Mouse (Mus musculus) urinary bladder, postnatal 36 days (tissue): ENCODE measurements around the gene Sirt7.

Source experiments
- DNase-seq, 2 experiments: peaks; one replicate each; pipeline ENCODE4 v3.0.0; 2022; ENCODE audit warnings: low spot score in 2 of 2, mixed read lengths in 1 of 2

Gene Sirt7

DNA sequence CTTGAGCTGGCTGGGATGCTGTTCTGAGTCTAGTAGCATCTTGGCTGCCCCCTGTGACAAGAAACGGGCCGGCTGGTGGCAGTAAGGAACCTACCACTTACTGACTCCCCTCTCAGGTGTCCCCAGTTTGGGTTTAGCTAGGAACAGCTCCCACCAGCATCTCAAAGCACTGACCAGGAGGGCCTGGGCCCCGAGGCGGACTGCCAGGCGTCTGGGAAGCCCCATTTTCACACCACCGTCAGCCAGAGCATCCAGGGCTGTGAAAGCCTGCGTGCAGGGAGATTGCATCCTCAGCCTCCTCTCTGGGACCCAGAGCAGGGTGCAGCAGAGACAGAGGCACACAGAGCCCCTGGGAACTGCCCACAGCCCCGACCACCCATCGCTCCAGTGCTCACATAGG, 16.2 kb upstream of the Sirt7 start:
- no peak for DNase-seq

DNA sequence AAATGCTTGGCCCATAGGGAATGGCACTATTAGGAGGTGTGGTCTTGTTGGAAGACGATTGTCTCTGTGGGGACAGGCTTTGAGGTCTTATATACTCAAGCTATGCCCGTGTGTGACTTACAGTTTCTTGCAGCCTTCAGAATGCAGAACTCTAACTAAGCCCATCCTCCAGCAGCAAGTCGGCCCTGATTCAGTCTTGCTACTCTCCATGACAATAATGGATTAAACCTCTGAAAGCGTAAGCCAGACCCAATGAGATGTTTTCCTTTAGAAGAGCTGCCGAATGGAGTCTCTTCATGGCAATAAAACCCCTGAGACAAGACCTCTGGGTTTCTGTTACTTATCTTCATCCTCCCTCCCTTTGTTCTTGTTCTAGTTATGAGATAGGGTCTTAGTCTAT, 9.8 kb upstream of the Sirt7 start:
- no peak for DNase-seq

DNA sequence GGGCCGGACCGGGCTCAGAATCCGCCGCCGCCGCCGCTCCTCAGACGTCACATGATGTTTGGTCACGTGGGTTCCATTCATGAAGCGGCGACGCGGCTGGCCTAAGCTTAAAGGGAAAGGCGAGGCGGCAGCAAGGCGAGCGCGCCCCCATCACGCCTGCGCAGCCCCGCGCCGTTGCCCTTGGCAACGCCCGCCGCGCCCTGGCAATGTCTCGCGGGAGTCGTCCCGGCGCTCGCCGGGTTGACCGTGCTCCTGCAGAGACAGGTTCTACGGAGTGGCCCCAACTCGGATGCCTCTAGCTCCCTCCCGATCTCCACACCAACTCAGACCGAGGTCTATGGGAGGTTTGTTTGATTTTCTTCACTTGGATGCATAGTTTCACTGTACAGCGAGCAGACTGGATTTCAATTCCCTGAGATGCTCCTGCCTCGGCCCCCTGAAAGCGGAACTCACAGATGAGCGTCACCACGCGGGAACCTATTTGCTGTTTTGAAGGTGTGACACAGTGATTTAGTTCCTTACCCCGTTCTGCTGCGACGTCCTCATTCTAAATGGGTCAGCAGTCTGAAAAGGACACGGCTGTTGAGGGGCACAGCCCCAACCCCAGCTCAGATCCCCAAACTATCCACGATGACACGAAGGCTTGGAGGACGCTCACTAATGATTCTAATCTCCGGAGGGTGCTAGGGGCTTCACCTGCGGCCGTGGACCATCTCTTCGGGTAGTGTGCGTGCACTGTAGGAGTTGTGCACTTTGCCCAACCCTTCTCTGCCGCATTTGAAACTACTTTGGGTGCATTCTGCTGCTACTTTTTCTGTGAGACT, 8.7 kb upstream of the Sirt7 start, which contains the start of gene Mafg:
Gene Mafg (minus strand): TSS at position 81 of the 824 bp plus-strand sequence.
- DNase-seq, result peak; percentile 87 to 94

DNA sequence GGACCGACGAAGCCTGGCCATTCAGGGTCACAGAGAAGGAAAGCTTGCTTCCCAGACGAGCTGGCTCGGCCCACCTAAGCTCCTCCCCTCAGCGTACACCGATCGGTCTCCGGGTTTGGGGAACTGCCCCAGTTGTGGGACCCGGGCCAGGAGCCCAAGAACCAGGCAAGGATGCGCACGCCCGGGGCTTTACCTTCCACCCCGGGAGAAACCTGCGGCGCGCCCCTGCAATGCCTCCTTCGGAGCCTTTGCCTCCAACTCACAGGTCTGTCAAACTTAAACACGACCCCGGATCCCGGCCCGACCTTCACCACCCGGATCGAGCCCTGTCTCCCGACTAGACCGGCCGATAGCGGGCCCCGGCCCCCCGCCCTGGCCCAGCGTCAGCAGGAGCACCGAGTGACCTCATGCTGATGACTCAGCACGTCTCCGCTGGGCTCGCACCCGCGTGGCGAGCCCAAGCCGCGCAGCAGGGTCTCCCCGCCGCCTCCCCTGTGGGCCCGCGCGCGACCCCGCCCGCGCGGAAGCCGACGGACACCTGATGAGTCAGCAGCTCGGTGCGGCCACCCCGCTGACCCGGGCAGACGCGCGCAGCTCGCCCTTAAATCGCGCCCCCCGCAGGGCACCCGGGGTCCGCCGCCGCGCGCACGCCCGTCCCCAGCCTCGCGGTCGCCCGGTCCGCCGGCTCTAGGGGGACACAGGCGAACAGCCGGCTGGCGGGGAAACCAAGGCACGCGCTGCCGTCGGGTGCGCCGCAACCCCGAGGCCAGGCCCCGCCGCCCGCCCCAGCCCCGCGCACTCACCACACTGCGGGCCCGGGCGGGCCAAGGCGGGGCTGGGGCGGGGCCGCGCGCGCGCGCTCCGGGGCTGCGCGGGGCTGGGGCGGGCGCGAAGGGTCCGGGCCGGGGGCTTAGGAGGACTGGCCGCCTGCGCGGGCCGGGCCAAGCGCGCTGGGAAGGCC, 7.8 kb upstream of the Sirt7 start:
- DNase-seq, result peak; percentile 64 to 78

DNA sequence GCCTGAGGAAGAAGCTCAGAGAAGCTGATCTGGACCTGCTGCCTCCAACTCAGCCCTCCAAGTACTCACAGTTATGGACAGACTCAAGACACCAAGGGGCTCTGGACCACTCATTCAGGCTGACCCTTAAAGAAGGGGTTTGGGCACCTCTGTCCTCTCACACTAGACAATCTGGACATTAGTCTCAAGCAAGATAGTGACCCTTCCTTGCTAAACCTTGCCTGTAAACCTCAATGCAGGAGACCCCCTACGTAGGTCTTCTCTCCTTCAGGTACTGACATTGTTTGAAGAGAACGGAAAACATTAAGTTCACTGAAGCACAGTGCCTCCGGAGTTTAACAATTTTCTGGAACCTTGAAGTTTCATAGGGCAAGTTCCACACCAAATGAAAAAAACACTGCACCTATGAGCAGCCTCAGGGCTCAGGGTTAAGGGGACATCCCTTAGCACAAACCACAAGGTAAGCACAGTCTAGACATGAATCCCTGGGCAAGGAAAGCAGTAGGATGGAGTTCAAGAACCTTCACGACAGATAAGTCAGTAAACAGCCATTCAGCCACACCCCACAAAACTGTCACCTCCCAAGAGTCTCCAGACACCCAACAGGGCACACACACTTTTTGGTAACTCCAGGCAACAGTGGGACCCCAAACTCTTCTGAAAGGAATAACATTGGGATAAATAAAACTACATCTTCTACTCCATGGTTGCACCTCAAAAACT, 6.8 kb upstream of the Sirt7 start:
- DNase-seq, result no peak

DNA sequence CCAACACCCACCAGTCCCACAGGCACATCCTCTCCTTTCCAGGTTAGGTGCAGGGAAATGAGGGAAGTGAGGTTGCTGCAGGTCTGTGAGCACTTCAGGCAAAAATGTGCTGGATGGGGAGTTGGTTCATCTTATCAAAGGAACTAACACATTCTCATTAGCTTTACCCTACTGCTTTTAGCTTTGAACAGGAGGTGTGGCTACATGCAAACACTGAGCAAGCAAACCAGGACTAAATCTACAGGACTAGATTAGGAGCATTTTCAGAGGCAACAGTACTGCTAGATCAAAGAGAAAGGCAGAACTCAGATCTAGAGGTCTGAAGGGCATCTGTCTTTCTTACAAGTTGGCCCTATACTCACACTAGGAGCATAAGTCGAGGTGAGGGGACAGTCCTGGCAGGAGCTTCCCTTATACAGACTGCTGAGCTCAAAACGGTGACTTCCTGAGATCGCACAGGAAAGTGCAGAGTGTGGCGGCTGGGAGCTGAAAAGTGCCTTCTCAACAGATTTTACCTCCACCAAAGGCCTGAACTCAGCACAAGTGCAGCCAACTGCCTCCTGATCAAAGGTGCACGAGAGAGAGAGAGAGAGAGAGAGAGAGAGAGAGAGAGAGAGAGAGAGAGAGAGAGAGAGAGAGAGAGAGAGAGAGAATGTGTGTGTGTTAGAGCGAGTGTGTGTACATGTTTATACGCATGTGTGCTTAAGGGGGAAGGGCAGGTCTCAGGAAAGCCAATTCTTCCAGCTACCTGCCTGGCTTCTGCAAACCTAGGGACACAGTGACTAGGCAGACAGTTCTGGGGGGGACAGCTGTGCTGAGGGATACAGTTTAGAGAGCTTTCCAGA, 6.1 kb upstream of the Sirt7 start:
- no peak for DNase-seq

DNA sequence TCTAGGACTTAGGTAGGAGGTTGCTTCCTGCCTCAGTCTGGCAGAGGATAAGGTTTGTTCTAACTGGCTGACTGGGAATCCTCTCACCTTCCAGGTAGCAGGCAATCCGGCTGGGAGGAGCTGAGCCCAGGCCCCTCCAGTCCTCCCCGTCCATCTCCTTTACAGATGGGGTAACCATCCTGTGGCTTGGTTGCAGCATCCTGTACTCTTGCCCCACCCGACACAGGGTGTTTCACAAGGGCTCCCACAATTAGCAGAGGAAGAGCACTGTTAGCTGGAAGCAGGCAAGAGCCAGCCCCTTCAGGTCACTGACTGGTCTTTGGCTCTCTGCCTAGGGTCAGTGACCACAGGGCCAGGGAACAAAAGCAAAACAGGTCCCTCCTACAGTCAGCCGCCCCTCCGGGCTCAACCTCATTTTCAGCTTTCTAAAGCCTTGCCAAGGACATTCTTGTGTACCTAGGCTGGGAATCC, 5.4 kb upstream of the Sirt7 start:
- DNase-seq, result peak in 1 of 2 experiments; percentile 44

DNA sequence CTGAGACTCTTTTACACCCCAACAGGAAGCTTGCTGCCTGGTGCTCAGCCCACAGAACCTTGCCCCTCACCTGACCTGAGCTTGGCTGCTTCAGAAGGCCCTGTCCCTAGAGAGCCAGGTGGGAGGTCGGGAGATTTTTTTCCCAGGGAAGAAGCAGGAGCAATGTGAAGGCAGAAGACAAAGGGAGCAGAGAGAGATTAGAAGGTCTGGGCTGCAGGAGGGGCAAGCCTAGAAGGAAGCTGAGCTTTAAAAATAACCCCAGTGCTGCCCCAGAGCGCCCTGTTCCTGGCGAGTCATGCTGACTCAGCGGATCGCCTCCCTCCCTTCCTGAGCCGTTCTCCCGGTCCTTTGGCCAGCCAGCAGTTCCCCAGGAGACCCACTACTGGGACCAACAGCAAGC, 4.9 kb upstream of the Sirt7 start:
- DNase-seq, result peak in 1 of 2 experiments; percentile 62

DNA sequence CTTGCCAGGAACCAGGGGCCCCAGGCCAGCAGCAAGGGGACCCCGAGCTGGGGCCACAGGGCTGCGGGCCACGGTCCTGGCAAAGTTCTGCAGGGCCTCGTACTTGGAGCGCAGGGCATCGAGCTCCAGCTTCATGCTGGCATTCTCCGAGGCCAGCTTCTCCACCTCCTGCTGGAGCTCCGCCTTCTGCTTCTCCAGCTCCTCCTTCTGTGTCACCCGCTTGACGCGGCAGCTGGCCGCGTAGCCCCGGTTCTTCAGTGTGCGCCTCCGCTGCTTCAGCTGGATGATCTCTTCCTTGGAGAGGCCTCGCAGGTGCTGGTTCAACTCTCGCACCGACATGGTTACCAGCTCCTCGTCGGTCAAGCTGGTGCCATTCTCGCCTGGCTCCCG, 4.3 kb upstream of the Sirt7 start:
- no peak for DNase-seq

DNA sequence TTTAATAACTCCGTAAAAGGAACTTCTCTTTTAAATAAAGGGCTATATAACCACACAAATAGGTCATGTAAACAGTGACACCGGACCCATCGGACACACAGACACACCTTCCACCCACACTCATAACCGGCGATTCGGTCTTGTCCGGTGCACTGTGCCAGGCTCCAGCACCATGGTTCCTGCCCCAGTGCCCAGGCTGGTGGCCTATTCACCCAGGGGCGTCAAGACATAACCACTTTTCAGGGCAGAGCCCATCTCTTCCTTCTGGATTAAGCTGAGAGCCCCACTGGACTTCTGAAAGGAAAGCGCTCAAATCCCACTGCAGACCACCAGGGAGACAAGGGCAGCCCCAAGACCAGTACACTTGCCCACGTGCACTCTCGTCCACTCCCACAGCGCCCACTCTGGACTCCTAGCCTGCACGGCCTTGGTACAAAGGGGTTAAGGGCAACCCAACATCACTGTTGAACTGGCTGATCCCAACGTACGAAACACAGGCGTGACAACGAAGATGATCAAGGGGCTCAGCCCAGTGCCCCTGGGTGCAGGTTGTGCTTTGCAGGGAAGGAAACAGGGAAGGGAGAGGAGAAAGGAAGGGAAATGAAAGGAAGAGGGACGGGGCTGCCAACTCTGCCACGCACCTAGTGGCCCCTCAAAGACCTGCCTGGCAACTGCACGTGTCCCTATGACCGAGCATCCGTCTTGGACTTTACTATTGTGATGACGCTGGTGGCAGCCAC, 3.7 kb upstream of the Sirt7 start:
- DNase-seq, result no peak

DNA sequence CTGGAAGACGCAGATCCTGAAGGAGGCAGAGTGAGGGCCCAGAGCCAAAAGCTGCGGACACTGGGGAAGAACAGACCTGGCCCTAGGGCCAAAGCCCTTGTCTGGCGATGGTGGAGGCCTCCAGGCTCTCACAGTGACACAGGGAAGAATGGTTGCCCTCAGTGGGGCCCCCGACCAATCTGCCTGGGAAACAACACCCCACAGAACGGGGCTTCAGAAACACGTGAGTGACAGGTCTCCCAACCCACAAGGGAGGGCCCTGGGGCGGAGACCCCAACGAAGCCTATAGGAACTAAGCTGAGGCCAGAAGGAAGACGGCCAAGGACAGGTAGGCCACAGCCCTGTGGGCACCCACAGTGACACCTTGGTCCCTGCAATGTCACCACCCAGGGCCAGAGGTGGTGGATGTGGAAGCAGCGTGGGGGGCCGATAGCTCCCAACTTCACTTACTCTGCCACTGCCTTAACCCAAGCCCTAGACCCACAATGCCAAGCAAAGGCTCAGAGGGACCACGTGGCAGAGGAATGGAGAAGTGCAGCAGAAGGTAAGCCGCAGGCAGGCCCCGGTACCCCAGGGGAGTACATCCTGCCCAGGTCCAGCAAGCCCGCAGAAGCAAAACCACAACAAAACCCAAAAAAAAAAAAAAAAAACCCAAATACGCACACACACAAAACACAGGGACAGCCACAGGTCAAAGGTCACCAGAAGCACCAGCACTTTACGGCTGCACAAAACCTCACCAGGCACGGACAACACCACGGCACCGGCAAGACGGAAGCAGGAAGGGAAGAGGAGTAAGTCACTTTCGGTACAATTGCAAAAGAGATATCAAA, 2.6 kb upstream of the Sirt7 start:
- no peak for DNase-seq

DNA sequence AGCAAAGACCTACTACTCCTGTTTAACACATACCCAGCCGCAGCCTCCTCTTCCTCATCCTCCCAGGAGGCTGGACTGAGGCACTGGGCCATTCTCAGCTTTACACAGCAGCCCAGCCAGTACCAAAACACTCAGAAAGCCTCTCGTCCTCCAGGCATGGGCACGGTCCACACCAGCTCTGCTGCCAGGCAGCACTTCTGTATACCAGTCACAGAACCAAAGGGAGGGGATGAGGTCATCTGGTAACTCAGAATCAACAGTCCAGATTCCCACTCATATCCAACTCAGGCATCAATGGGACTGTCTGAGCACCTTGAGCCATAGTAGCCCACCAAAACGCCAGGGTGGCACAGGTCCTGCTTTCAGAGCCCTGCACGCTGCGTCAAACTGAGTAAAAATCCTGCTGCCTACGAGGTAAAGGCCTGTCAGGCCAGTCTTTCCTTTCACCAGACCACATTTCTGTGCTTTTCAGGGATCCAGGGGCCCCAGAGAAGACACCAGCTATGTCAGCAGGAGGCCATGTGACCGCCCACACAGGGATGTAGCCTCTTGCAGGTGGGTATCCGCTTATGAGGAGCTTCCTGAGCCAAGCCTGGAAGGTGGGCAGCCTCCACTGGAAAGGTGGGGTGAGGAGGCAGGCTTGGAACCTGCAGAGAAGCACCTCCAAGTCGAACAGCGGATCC, 1.9 kb upstream of the Sirt7 start:
- DNase-seq, result no peak

DNA sequence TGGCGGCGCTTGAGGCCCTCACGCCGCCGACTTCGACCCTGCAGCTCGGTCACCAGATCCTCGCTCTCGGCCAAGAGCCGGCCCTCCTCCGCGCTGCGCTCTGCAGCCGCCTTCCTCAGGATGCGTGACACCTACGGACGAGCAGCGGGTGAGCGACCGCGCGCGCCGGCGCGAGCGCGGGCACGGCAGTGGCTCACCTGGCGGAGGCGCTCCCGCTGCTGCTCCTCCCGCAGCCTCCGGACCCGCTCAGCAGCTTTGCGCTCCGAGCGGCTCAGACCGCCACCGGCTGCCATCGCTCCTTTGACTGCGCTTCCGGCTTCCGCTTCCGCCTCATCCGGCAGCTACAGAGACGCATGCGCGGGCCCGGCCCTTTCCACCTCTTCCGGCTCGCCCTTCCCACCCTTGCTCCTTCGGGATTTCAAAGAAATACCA, 344 bp downstream of the Sirt7 start:
- DNase-seq, result peak; percentile 76 to 85

DNA sequence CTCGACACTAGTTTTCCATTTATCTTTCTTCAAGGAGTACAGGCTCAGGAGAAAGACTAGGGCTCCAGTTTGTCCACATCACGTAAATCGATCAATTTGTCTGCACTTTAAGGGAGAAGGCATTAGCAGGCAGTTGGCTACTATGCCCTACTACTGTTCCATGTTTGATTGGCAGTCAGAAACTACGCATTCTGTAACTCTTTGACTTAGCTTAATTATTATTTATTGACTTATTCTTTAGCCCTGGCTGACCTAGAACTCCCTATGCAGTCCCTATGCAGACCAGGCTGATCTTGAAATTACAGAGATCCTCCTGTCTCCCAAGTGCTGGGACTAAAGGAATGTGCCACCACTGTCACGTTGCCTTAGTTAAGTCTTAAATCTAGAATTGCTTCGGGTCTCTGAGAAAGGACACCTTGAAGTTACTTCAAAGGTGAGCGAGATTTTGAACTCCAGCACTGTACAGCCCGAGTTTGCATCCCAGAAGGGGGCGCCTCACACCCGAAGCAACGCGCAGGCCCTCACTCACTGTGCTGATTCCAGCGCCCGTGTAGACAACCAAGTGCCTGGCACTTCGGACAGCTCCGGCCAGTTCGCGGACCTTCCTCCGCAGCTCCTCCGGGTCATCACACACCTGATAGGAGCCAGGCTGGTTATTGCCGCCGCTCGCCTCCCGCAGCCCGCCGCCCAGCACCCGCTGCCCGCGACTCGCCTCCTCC, 920 bp downstream of the Sirt7 start:
- DNase-seq, result peak; percentile 67 to 71

DNA sequence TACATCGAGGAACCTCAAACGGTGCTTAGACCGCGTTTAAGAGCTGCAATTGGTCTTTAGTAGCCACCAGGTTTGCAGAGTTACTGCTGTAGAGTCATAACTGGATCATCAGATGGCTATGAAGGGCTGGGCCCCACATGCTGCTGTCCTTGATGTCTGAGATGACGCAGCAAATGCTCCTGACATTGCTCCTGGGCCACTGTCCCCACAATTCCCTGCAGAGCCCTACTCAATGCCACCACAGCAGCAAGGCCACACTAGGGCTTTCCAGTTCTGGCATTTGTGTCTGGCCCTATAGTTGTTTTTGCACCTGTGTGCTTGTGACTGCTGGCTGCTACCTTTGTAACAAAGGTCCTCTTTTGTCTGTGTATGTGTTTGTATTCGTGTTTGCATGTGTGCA, 2.2 kb downstream of the Sirt7 start:
- DNase-seq, result no peak

DNA sequence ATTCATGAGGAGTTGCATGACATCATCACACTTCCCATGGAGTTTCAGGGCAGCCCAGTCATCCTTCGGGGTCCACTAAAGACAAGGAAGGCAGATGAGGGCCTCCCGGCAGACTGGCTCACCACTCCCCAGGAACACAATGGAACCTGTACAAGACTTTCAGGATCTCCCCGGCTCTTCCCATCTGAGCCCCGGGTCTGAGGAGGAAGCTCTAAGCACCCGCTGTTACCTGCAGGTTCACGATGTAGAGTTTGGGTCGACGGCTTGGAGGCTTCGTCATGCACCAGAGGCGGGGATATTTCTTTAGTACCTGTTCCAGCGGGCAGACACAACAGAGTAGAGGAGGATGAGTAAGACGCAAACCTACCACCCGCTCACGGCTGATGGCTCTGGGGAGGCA, 4.8 kb downstream of the Sirt7 start:
- DNase-seq, result no peak

DNA sequence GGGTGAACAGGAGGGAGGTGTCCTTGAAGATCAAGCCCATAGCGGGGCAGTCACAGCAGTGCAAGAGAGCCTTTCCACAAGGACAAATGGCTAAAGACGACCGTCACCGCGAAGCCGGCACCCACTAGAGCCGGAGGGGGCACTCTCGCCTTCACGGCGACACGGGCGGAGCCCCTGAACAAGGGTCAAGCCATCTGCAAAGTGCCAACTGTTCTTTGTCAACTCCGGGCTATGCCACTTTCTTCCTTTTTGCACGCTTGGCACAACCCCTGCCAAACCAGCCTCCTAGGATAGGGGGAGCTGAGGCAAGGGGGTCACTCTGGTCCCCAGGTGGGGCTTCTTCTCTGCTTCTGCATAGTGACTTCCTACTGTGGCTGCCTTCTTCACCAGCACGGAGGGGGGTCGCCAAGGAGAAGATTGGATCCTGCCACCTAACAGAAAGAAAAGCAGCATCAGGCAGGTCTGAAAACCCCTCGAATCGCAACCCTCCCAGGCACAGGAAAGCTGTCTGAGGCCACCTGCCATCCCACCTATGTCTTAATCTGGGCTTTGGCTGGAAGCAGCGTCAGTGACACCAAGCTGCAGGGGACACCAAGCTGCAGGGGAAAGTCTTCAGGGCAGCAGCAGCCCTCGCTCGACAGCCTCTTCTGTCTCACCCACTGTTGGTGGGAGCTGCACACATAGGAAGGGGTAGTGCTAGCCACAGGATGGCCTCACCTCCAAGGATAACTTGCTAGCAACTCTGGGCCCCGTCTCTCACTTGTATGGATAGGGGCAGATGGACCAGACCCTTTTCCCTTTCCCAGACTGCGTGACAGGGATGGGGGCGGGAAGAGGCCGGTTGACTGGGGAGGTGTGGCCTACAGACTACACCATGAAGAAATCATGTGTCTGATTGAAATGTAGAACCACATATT, 6.2 kb downstream of the Sirt7 start:
- DNase-seq, result no peak
